Mouse (Mus musculus) fat pad, adult 2 months (tissue): ENCODE data around the gene Tmem110.

Source experiments
- DNase-seq: peaks from one replicate; pipeline ENCODE4 v3.0.0-alpha.2; 2011; ENCODE audit warnings: low read depth, low spot score; ENCODE audit errors: extremely low read depth

Tmem110 gene

GRCm38 (mm10) chr14:30902628-30903027 is 77.2 kb downstream of the Tmem110 start:
- no peak for DNase-seq

- no peak for DNase-seq
Measured at GRCm38 (mm10) chr14:30903036-30903435, 77.6 kb downstream of the Tmem110 start.

- DNase-seq, result no peak
Measured at GRCm38 (mm10) chr14:30904307-30904706, 78.9 kb downstream of the Tmem110 start.

GRCm38 (mm10) chr14:30906001-30906400 is 80.6 kb downstream of the Tmem110 start:
- DNase-seq, result no peak

GRCm38 (mm10) chr14:30907814-30908265 is 82.5 kb downstream of the Tmem110 start:
- peak; percentile 94 for DNase-seq

- DNase-seq, result peak; percentile 91
Measured at GRCm38 (mm10) chr14:30911141-30911540, 85.8 kb downstream of the Tmem110 start.

- DNase-seq, result no peak
Measured at GRCm38 (mm10) chr14:30912641-30913040, 87.3 kb downstream of the Tmem110 start.

- no peak for DNase-seq
Measured at GRCm38 (mm10) chr14:30913404-30913803, 88.0 kb downstream of the Tmem110 start.

- DNase-seq, result no peak
Measured at GRCm38 (mm10) chr14:30916516-30916915, 91.1 kb downstream of the Tmem110 start.

GRCm38 (mm10) chr14:30922053-30922670 is 96.8 kb downstream of the Tmem110 start:
- no peak for DNase-seq

- no peak for DNase-seq
Measured at GRCm38 (mm10) chr14:30923375-30924105, 98.2 kb downstream of the Tmem110 start, which contains the start of gene Itih3. Itih3 (minus strand) TSS chr14:30923760.

GRCm38 (mm10) chr14:30925492-30925891 is 100.1 kb downstream of the Tmem110 start:
- DNase-seq, result no peak
